Mouse (Mus musculus): ENCODE data around the gene Odf3l2.

Gene Odf3l2

DNA sequence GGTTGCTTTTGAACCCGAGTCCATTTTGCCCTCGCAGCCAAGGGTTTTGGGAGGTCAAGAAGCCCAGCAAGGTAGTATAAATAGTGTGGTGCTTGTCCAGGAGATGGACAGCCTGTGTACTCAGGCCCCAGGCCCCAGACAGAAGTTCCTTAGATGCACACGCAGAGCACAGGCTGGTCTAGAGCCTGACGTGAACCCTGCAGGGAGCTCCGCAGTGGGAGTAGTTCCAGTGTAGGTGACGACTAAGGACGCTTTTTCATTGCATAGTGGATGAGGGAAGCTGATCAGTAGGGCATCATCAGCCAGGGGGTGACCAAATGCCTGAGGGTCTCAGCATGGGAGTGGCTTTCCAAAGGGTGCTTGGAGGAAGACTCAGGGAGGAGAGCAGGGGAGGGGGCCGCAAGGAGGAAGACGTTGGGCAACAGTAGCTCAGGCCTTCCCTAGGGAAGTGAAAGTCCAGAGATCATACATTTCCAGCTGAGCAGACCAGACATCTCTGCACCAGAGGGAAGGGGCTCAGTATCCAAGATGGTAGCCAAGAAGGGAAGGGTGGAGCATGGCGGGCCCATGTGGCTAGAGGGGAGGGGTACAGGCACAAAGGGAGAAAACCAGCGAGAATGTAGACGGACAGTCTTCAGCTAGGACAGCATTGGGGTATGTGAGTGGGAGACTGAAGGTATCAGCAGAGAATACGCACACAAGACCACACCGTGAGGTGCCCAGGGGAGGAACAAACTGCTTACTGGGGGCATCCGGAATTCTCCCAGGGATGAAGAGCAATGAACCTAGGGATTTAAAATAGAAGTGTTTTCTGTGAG lies 24.7 kb upstream of the Odf3l2 start:
- DNase-seq (ENCODE audit: low spot score): no peak

DNA sequence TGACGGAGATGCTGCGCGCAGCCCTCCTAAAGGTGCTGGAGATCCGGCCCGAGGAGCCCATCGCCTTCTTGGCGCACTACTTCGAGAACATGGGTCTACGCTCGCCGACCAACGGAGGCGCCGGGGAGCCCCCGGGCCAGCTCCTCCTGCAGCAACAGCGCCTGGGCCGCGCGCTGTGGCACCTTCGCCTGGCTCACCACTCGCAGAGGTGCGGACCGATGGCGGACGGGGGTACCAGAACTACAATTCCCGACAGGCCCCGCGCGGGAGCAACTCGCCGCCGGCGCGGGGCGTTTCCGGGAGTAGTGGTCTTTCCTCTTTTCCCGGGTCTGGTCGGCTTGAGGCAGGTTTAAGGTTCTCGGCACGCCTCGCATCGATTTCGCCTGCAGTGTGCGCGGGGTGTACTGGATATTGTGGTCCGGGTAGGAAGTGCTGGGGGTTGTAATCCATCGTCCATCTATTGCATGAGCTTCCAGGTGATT lies 24.1 kb upstream of the Odf3l2 start:
- peak; percentile 90 for DNase-seq (ENCODE audit: low spot score)

DNA sequence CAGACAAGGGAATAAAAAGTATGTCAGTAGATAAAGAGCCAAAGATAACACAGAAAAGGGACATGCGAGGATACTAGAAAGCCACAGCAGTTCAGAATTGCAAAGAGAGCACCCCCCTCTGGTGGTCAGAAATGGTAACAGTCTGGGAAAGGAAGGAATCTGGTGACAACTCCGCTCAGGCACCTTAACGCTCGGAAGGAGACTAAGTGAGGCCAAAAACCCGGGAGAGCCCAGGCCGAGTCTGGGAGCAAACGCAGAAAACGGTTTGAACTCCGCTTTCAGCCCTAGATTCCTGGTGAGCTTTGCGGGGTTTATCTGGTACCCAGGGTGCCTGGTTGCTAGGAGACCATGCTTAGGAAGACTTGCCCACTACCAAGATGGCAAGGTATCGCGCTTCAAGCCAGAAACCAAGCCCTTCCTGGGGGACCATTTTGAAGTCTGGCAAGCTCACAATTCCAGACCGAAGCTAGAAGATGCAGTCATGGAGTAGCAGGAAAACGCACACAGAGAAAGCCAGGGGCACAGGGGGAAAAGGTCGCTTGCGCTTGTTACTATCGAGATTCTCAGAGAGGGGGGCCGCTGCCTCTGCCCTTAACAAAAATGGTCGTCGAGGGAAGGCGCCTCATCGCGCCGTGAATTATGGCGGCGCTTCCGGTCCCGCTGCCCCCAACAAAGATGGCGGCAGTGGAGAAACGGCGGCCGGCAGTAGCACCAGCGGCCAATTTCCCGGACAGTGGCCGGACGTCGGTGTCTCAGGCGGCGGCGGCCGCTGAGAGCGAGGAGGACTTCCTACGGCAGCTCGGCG lies 23.4 kb upstream of the Odf3l2 start, which contains the start of gene Tpgs1:
Gene Tpgs1 (plus strand): TSS at position 599 of the 805 bp plus-strand sequence.
- peak; percentile 95 for DNase-seq (ENCODE audit: low spot score)

DNA sequence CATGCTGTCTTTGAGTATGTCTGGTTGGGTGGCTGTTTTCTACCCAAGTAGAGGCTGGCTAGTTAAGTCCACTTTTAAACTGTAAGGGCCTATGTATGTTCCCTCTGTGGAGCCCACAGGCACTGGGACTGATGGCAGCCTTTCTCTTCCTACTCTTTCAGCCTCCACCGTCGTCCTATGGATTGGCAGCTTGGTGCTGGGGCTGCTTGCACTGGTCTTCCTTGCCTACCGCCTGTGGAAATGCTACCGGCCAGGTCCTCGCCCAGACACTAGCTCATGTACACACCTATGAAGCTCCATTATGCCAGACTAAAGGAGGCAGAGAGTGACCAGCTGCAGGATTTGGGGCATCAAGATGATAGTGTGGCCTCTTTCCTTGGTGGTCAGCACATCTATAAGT lies 22.5 kb upstream of the Odf3l2 start:
- no peak for DNase-seq (ENCODE audit: low spot score)

DNA sequence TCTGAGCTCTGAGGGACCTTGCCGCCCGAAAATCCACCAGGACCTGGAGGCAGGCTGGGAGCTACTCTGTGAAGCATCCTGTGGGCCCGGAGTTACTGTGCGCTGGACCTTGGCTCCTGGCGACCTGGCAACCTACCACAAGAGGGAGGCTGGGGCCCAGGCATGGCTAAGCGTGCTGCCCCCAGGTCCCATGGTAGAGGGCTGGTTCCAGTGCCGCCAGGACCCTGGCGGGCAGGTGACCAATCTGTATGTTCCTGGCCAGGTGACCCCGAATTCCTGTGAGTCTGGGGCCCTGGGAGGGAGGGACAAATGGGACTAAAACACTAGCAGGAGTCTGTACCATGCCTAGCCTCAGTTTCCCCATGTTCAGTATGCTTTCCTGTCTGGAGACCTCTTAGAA lies 21.0 kb upstream of the Odf3l2 start:
- no peak for DNase-seq (ENCODE audit: low spot score)

DNA sequence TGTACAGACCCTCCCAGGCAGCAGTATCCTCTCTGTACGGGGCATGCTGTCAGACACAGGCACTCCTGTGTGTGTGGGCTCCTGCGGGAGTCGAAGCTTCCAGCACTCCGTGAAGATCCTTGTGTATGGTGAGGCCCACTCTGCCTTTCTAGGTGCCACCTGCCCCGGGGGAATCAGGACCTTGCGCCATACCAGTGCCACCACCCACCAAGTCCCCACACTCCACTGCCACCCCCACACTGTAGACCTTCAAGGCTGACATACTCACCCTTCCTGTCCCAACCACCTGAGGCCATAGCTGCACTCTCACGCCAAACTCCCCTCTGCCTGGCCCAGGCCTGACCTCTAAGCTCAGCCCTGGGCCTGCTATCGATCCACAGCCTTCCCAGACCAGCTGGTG lies 19.5 kb upstream of the Odf3l2 start:
- DNase-seq (ENCODE audit: low spot score): no peak

DNA sequence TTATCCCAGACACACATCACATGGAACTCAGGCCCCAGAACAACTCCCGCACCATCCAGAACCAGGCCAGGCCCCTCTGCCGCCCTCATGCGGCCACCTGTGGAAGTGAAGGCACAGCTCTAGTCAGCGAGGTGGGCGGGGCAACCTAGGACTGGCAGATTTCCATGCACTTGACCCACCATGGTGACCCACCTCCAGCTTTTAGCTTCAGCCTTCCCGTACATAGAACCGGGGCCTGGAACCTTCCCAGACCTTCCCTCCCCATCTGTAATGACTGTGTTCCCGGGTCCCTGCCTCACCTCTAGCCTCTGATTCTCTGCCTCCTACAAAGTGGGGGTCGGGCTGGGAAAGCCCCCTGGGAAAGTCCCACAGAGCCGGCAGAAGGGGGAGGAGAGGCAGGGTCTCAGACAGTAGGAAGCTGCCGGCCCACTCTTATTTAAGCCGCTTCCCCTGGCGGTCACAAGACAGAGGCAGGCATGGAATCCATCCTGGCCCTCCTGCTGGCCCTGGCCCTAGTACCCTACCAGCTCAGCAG lies 18.7 kb upstream of the Odf3l2 start, which contains the start of gene Madcam1:
Gene Madcam1 (plus strand): TSS at position 429 of the 535 bp plus-strand sequence.
- DNase-seq (ENCODE audit: low spot score): peak; percentile 89

DNA sequence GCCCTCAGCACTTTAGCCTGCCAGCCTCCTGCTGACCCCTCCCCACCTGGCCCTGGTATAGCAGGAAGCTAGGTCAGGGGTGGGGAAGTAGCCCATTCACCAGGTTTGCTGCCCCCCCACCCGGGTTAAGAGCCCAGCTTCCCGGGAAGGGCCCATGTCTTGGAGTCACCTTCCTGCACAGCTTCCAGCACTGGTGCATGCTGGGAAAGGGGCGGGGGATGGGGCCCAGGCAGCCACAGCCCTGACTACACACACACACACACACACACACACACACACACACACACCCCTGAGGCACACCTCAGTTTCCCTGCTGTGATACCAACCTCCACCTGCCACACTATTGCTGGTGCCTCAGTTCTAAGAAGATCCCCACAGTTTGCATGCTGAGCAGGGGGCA lies 16.3 kb upstream of the Odf3l2 start:
- no peak for DNase-seq (ENCODE audit: low spot score)

DNA sequence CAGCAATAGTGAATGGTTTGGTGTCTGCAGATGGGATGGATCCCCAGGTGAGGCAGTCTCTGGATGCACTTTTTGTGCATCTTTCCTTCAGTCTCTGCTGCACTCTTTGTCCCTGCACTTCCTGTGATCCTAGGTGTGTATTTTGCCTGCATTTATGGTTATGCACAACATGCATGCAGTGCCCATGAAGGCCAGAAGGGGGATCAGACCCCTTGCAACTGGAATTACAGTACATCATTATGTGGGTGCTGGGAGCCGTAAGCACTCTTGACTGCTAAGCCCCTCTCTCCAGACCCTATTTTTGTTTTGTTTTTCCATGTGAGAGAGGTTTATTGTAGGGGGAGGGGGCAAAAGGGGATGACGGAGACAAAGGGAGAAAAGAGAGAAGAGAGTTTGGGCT lies 14.8 kb upstream of the Odf3l2 start:
- no peak for DNase-seq (ENCODE audit: low spot score)

DNA sequence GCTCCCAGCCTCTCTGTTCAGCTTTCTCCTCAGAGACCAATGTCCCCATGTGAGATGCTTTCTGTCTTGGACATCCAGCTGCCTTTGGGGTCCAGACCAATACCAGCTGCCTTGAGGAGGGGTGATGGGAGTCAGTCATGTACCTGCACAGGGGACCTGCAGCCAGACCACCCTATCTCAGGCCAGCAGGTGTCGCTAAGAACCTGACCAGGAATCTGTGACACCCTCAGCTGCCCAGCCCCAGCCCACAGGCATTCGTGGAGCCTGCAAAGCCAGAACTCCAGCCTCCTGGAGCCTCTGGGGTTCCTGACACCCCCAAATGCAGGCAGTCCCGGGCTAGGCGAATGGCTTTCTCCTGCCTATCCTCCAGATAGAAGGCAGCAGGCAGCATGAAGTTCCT lies 13.3 kb upstream of the Odf3l2 start:
- DNase-seq (ENCODE audit: low spot score): peak; percentile 36

DNA sequence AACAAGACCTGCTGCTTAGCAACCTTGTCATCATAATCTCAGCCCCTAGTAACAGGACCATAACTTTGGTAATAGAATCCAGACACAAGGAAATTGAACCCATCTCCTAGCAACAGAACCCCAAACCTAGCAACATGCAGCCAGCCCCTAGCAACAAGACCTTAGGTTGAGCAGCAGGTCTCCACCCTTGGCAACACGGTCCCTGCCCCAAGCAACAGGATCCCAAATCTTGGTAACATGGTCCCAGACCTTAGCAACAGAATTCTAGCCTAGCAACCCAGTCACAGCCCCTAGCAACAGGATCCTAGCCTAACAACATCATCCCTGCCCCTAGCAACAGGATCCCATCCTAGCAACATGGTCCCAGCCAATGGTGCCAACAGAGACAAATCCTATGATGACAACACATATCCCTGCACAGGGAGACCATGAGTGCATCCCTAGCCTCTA lies 9.4 kb upstream of the Odf3l2 start:
- peak; percentile 76 for DNase-seq (ENCODE audit: low spot score)

DNA sequence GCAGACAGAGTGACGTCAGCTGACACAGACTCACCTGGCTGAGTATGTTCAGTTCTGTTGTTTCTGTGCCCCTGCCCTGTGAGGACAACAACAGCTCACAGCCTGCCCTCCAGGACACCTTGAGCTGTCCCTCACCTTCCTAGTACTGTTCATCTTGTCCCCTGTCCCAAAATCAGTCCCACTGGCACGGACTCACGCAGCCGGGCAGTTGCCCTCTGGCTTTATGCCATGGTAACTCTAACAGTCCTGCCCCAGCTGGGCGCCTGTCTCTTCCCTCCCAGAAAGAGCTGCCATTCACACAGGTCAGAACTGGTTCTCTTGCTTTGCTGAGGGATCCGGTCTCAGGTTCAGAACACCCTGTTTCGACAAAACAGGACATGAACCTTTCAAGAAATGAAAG lies 7.3 kb upstream of the Odf3l2 start:
- no peak for DNase-seq (ENCODE audit: low spot score)

DNA sequence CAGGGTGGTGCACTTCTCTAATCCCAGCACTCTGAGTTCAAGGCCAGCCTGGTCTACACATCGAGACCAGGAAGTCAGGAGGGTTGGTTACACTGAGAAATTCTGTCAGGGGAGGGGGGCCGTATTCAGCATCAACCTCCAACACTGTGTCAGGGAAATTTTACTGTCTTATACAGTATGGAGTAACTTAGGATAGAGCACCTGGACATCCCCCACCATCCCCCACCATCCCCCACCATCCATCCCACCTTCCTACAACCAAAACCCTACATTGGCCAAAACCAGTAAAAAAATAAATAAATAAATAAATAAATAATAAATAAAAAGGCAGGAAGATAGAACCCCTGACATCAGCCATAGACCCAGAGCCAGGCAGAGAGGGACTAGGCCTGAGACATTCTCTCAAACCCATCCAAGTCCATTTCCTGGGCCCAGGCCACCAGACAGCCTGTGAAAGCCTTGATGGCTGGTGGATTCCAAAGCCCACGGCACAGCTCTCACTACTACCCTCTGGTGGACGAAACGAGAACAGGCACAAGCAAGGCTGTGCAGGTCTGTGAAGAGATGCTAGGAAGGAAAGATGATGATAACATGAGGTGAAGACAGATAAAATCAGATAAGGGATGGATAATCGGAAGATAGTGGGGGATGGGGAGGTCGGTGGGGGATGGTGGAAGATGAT lies 3.7 kb upstream of the Odf3l2 start:
- peak; percentile 90 for DNase-seq (ENCODE audit: low spot score)

DNA sequence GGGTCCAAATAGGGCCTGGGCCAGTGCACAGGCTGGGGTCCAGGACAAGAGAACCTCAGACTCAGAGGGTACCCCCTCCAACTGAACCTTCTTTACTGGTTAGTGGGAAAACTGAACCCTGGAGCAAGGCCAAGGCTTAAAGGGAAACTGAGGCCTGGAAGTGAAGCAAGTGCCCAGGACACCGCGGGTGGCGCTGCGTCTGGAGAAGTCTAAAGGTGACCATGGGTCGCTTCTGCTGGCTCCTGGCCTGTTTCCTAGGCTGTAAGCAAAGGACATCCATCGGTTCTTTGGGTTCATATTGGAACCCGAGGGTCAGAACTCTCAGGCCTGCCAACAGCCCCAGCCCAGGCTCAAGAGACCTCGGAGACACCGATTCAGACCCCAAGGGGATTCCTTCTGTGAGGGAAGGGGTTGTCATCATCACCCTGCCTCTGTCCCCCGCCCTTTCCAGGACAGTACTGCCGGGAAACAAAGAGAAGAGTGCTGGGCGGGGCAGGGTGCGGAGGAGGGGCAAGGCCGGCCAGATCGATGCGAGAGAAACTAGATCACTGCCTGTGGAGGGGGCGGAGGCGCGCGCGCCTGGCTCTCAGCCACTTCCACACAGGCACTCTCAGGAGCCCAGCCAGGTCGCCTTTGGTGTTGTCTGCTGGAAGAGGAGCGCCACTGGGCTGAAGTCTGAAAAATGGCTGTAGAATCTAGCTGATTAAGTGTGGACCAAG lies 6.9 kb downstream of the Odf3l2 start:
- peak; percentile 79 for DNase-seq (ENCODE audit: low spot score)

DNA sequence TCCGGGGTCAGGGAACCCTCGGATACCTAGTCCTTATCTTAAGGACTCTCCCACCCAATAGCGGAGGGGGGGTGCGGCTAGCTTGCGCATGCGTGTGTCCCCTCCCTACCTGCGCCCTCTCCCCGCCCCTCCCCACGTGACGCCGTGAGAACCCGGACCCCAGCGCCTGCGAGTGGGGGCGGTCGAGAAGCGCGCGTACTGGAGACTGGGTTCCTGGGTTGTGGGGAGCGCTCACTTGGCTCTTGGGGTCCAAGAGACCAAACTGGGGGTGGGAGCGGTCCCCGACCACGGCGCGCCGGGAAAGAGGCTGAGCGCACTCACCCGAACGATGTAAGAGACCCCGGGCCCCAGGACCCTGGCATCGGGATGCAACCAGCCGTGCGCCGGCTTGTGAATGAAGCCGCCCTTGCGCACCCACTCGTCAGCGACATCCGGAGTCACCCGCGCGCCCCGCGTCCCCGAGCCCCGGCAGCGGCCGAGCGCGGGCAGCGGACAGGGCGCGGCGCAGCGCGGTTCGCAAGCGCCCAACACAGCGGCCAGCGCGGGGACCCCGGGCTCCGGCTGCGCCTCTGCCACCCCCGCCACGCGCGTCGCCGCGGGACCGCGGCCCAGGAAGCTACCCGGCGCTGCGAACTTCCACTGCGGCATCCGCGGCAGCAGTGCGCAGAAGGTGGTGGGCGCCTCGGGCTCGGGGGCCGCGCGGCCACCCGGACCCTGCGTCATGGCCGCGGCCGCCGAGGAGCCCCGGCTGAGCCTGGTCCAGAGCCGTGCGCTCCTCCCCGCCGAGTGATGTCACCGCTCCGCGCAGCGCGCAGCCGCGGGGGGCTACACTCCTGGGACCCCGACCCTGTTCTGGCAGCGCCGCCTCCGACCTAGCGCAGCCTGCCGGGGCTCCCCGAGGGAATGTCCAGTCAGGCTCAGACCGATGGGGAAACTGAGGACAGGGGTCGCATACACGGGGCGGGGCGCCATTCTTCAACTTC lies 8.1 kb downstream of the Odf3l2 start, which contains the start of gene Shc2:
Gene Shc2 (minus strand): TSS at position 791 of the 983 bp plus-strand sequence.
- peak; percentile 81 for DNase-seq (ENCODE audit: low spot score)

DNA sequence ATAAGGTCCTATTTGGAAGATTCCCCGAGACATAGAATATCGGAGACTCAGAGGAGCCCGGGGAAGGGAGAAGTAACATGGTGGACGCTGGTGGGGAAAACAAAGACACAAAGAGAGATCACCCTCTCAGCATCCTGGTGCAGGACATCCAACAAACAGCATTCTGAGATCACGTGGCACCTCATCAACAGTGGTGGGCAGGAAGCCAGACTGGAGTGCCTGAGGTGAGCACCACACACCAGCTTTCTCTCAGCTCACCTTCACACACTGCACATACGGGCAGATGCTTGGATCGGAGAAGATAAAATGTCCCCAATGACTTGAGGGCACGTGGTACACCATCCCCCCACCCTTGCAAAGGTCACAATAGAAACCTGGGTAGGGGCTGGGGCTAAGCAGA lies 9.3 kb downstream of the Odf3l2 start:
- DNase-seq (ENCODE audit: low spot score): no peak

DNA sequence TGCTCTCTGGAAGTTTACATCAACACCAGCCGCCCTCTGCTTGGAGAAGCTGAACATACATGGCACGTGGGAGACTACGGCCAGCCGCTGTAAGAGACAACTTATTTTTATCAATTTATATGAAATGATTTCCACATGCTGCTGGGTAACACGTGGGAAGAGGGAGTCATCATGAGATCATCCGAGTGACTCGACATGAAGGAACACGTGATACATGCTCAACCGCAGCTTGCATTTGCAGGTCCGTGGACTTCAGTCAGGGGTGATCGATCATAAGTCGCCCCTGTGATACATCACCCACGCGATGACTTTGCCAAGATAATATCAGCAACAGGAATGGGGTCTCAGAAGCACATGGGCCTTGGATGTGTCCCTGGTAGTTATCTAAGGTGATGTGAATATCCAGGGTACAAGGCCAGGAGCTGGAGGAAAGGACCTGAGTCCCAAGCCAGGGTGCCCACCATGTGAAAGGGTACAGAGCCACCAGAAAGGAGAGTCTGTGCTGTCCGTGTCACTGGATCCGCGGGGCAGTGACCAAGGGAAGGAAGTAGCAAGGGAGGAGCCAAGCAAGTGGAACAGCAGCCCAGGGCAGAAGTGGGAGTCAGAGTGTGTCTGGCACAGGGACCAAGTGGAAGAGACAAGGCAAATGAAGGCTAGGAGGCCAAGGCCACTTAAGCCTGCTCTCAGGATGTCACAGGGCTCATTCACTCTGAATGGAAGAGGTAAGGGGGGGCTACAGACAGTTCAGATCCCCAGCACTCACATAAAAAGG lies 12.3 kb downstream of the Odf3l2 start:
- no peak for DNase-seq (ENCODE audit: low spot score)

DNA sequence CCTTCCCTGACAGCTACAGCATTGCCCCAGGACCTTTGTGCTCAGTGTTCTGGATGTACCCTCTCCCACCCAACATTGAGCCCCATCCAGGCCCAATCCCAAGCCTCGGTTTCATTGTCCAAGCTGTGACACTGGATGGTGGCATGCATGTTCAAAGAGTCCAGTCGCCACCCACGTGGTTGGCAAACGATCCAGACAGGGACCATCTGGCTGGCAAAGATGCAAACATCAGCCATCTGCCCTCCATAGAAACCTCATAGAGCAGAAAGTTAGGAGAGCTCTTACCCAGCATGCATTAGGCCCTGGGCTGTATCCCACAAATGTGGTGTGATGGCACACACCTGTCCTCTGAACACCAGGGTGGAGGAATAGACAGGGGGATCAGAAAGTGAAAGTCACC lies 14.1 kb downstream of the Odf3l2 start:
- DNase-seq (ENCODE audit: low spot score): no peak

DNA sequence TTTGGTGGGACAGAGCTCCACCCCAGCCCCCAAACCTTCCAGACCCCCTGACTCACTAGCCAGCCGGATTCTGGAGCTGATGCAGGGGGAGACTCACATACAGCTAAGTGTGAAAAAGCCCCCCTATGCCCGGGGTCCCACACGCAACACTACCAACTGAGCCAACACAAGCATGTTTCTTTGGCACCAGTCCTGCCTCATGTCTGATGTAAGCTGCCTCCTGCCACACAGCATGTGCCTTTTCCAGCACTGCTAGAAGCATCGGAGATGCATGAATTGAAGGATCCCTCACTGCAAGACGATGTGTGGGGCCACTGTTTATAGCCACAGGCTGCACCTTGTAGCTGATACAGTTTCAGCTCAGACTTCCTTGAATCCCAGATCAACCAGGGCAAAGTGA lies 17.2 kb downstream of the Odf3l2 start:
- DNase-seq (ENCODE audit: low spot score): no peak
